Mouse (Mus musculus) megakaryocyte, embryonic 14.5 days (primary cell): Measurements from ENCODE around the gene Pkd1l2. TPM values are rescaled to one million over a fixed set of nuclear protein-coding genes. Genes with fewer than 3 reads are reported as not detected.
A peak's percentile ranks its signal among the peaks of the same experiment; 100 is the strongest.

Experiments used
- H3K27me3 ChIP-seq: replicated peaks from 2 replicates; pipeline ENCODE3; 2012; ENCODE audit warnings: inconsistent platforms
- H3K36me3 ChIP-seq: replicated peaks from 2 replicates; pipeline ENCODE3; 2012; ENCODE audit warnings: low read length, inconsistent platforms, mixed read lengths
- H3K4me1 ChIP-seq: 2 replicates; pipeline ENCODE4 v1.6.1; 2012; ENCODE audit warnings: inconsistent platforms
- H3K4me3 ChIP-seq: replicated peaks from 2 replicates; pipeline ENCODE3; 2012; ENCODE audit warnings: moderate library complexity, mild to moderate bottlenecking, inconsistent platforms
- H3K9me3 ChIP-seq: 2 replicates; pipeline ENCODE4 v1.6.1; 2012; ENCODE audit warnings: inconsistent platforms
- FLI1 ChIP-seq: IDR thresholded peaks from 2 replicates; pipeline ENCODE4 v1.6.1; 2012; ENCODE audit warnings: low read length, inconsistent platforms, mixed read lengths
- GATA1 ChIP-seq: IDR thresholded peaks from 3 replicates; pipeline ENCODE4 v1.6.1; 2012; ENCODE audit warnings: mixed read lengths, low read length, inconsistent platforms, borderline replicate concordance
- polyA plus RNA-seq: library from polyadenylated mRNA; stranded (reverse); fragments of >175 nt; gene quantifications from 2 replicates; pipeline ENCODE4 v1.2.3, GENCODE M21; 2012; ENCODE audit warnings: low replicate concordance; ENCODE audit not compliant: insufficient read depth

Gene Pkd1l2
- polyA plus RNA-seq, 1 experiment, result 0.63 TPM

DNA sequence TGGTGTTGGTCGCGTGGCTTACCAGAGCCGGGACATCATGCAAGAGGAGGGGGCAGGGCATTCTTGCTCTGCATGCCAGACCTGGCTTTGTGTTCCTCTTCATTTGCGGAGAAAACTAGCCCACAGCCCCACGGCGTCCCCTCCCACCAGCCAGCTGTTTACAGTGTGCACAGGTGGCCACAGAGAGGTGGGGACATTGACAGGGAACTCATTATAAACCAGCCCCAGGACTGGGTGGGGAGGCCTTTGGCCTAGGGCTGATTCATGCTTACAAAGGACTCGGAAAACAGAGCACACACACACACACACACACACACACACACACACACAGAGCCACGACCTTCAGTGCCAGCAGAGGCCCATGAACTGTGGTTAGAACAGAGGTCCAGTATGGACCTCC lies 30.0 kb upstream of the Pkd1l2 start:
- H3K9me3 ChIP-seq, result peaks cover 7% of the 10 kb centered on the region
- no peaks in the 10 kb centered on the region for H3K36me3 ChIP-seq
- H3K27me3 ChIP-seq, result no peaks in the 10 kb centered on the region
- TF ChIP-seq GATA1, result no peak
- TF ChIP-seq FLI1, result no peak
- peaks cover 71% of the 10 kb centered on the region for H3K4me1 ChIP-seq
- H3K4me3 ChIP-seq, result peak overlapping the region; percentile 72

DNA sequence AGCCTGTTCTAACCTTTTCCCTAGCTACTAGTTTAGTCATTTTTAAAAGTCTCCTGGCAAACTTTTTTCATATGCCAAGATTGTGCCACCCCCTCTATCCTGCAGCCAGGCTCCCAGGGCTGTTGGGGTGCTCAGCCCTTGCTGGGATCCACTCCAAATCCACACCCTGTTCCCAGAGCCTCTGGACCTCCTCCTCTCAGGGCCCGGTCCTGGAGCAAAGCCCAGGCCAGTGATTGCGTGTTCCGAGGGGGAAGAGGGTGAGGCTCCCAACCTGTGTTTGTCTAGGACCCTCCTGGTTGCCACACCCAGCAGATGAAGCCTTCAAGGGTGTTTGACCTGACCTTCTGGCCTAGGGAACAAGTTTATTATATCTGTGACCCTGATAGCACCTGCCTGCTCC lies 29.4 kb upstream of the Pkd1l2 start:
- peaks cover 7% of the 10 kb centered on the region for H3K9me3 ChIP-seq
- peaks cover 73% of the 10 kb centered on the region for H3K4me1 ChIP-seq
- H3K27me3 ChIP-seq, result no peaks in the 10 kb centered on the region

DNA sequence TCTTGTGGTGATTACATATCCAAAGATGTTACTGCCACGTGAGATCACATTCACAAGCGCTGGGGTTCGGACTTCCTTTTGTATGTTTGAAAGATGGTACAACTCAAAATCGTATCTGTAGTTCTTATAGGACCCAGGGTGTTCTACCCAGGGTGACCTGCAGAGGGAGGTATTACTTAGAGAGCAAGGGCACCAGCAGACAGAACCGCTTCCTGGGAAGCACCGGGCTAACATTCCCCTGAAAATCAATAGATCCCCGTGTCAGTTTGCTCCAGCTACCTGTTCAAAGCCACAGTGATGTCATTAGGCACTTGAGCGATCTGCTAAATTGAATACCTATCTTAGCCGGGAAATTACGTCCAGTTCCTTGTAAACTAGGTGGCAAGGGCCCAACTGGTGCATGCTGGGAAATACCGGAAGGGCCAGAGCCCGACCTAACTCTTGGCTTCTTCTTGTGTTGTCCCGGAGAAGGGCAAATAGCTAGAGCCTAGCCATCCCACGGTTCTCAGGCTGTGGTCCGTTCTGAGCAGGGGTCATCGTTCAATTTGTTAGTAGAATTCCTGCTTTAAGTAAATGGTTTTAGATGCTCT lies 27.6 kb upstream of the Pkd1l2 start:
- Histone ChIP-seq H3K27me3 (no peaks in the 10 kb centered on the region), H3K9me3 (peaks cover 7% of the 10 kb centered on the region), H3K4me3 (no peak overlapping the region), H3K36me3 (no peaks in the 10 kb centered on the region), H3K4me1 (peaks cover 63% of the 10 kb centered on the region)
- no peak for TF ChIP-seq GATA1
- no peak for TF ChIP-seq FLI1

More for the DNA sequence above, 29.4 kb upstream of the Pkd1l2 start:
- TF ChIP-seq GATA1 (no peak), FLI1 (no peak)
- Histone ChIP-seq H3K36me3 (no peaks in the 10 kb centered on the region), H3K4me3 (no peak overlapping the region)

DNA sequence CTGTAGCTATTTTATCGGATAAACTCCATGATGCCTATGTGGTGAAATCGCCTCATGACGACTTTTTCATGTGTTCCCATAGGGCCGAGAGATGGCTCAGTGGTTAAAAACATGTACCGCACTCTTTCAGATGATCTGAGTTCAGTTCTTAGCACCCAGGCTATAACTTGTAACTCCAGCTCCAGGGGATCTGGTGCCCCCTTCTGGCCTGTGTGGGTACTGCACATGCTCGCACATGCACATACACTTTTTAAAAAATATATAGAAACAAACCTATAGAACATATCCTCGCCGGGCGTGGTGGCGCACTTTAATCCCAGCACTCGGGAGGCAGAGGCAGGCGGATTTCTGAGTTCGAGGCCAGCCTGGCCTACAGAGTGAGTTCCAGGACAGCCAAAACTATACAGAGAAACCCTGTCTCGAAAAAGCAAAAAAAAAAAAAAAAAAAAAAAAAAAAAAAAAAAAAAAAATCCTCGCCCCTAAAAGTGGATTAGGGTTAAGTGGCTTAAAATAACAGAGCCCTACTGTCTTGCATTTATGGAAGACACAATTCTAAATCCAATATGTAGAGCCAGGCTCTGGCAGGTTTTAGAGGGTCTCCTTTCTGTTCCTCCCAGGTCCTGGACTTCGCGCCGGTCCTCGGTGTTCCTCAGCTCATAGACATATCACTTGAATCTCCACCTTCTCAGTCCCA lies 26.9 kb upstream of the Pkd1l2 start:
- TF ChIP-seq GATA1 (no peak), FLI1 (no peak)
- no peak overlapping the region for H3K4me3 ChIP-seq
- H3K9me3 ChIP-seq, result peaks cover 8% of the 10 kb centered on the region
- H3K36me3 ChIP-seq, result no peaks in the 10 kb centered on the region
- H3K27me3 ChIP-seq, result peaks cover 2% of the 10 kb centered on the region
- peaks cover 57% of the 10 kb centered on the region for H3K4me1 ChIP-seq

DNA sequence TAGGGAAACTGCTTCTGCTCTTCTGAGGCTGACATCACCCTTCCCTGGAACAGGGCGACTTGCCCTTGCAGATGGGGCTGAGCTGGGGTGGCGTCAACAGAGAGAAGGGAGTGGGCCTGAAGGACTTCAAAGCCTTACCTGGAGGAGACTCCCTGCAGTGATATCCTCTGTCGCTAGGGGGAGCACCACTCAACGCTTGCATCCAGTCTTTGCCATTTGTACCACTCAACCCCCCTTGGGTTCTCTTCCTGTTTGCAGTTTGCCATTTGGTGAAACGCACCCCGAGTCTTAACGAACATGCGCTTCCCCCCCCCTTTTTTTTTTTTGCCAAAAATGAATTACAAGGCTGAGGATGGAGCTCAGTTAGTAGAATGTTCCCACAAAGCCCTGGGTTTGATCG lies 25.3 kb upstream of the Pkd1l2 start:
- H3K27me3 ChIP-seq, result peaks cover 2% of the 10 kb centered on the region
- peak overlapping the region; percentile 23 for H3K4me3 ChIP-seq
- peaks cover 15% of the 10 kb centered on the region for H3K9me3 ChIP-seq
- no peaks in the 10 kb centered on the region for H3K36me3 ChIP-seq
- TF ChIP-seq FLI1, result no peak
- TF ChIP-seq GATA1, result no peak
- peaks cover 41% of the 10 kb centered on the region for H3K4me1 ChIP-seq

DNA sequence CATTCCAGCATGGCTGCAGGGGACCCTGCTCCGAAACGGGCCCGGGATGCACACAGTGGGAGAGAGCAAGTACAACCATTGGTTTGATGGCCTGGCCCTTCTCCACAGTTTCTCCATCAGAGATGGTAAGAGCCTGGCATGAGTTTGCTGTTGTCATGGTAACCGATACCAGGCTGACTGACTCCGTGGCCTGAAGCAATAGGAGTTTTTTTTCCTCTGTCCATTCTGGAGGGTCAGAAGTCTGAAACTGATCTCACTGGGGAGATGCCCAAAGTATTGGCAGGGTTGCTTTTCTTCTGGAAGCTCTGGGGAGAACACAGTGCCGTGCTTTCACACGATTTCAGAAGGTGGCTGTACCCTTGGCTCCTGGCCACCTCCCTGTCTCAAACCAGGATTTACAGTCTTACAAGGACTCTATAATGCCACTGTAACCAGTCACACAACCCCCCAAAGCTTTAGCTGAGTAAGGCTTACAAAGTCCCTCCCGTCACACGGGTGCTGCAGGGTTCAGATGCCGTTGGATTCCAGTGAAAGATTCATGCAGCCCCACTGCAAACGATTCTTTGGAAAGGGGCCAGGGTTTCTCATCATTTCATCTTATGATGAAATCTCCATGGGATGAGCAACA lies 15.4 kb upstream of the Pkd1l2 start:
- Histone ChIP-seq H3K4me1 (peaks cover 20% of the 10 kb centered on the region), H3K36me3 (no peaks in the 10 kb centered on the region), H3K27me3 (peaks cover 29% of the 10 kb centered on the region), H3K4me3 (no peak overlapping the region), H3K9me3 (peaks cover 28% of the 10 kb centered on the region)
- no peak for TF ChIP-seq FLI1

DNA sequence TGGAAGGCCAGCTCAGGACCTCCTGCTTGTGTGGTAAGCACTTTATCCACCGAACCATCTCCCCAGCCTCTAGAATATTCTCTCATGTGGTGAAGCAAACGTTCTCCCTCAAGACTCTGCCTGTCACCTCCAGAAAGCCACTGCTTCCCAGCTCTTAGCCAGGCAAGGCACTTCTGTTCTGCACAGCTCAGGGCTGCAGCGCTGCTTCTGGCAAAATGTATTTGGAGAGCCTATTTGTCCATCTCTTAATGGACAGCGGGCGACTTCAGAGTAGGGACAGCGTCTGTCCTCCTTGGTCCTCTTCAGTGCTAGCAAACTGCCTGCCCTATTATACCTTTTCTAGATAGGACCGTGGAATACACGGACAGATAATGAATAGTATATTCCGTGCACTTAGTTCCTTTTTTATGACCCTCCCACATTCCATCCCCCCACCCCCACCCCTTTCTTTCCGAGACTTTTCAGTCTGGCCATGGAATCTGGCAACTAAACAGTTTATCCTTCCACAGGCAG lies 14.9 kb upstream of the Pkd1l2 start:
- H3K4me1 ChIP-seq, result peaks cover 23% of the 10 kb centered on the region
- no peak for TF ChIP-seq FLI1
- TF ChIP-seq GATA1, result no peak
- H3K27me3 ChIP-seq, result peaks cover 26% of the 10 kb centered on the region
- no peak overlapping the region for H3K4me3 ChIP-seq
- no peaks in the 10 kb centered on the region for H3K36me3 ChIP-seq
- peaks cover 29% of the 10 kb centered on the region for H3K9me3 ChIP-seq

DNA sequence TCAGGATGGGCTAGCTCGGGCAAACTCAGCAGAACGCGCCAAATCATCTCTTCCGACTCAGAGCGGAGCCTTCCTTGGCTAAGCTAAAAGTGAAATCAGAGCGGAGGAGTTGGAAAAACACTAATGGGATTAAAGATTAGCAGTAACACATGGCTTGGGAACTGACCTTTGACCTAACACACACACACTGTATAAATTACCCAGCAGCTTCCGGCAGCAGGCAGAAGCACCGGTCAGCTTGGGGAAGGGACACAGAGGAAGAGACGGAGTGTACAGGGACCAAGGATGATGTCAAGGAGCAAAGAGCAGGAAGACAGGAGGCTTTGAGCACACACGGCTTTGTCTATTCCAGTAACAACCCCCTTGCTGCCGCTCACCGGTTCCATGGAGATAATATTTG lies 13.4 kb upstream of the Pkd1l2 start, which contains the start of gene Bco1:
Bco1 (plus strand) TSS at position 208 of the 400 bp plus-strand sequence.
- Histone ChIP-seq H3K36me3 (peaks cover 5% of the 10 kb centered on the region), H3K9me3 (peaks cover 41% of the 10 kb centered on the region), H3K4me3 (no peak within 1 kb of the TSS), H3K4me1 (peaks cover 20% of the 10 kb centered on the region), H3K27me3 (peaks cover 24% of the 10 kb centered on the region)
- TF ChIP-seq GATA1 (no peak), FLI1 (no peak)

DNA sequence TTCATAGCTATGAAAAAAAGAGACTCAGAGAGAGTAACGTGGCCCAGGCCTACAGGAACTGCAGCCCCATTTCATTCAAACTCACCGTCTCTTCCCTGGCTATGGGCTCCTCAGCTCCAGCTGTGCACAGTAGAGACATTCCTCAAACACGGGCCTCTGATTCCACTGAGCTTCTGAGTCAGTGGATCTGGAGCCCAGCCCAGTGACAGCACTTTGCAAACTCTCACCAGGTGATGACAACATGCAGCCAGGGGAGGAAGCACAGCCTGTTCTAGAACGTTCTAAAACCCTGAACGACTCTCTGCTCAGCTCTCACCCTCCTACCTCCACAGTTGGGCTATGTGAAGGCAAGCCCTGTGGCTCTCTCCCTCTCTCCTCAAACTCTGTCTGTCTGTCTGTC lies 11.8 kb upstream of the Pkd1l2 start:
- peaks cover 24% of the 10 kb centered on the region for H3K27me3 ChIP-seq
- no peak for TF ChIP-seq GATA1
- TF ChIP-seq FLI1, result no peak
- H3K36me3 ChIP-seq, result peaks cover 9% of the 10 kb centered on the region
- peaks cover 34% of the 10 kb centered on the region for H3K4me1 ChIP-seq
- H3K4me3 ChIP-seq, result no peak overlapping the region
- H3K9me3 ChIP-seq, result peaks cover 35% of the 10 kb centered on the region

DNA sequence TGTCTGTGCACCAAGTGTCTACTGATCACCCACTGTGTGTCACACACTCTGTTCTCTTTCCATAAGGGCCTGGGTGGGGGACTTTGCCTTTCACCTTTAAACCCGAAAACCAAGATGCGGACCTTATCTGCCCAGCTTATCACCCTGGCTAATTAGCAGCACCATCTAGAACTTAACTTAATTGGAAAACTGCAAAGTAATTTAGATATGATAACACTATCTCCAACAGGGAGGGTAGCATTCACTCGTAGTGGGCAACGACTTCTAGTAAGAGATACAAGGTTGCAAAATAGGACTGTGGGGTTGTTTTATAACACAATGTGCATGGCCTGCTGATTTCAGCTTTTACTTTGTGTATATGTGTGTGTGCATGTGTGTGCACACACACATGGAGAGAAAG lies 7.6 kb upstream of the Pkd1l2 start:
- peaks cover 64% of the 10 kb centered on the region for H3K4me1 ChIP-seq

More for the DNA sequence above, 7.6 kb upstream of the Pkd1l2 start:
- Histone ChIP-seq H3K27me3 (peaks cover 3% of the 10 kb centered on the region), H3K36me3 (peaks cover 17% of the 10 kb centered on the region), H3K4me3 (no peak overlapping the region), H3K9me3 (peaks cover 38% of the 10 kb centered on the region)
- TF ChIP-seq FLI1, result no peak
- TF ChIP-seq GATA1, result no peak
